Mouse (Mus musculus): ENCODE measurements around the gene Rnf217.

The Rnf217 gene

DNA sequence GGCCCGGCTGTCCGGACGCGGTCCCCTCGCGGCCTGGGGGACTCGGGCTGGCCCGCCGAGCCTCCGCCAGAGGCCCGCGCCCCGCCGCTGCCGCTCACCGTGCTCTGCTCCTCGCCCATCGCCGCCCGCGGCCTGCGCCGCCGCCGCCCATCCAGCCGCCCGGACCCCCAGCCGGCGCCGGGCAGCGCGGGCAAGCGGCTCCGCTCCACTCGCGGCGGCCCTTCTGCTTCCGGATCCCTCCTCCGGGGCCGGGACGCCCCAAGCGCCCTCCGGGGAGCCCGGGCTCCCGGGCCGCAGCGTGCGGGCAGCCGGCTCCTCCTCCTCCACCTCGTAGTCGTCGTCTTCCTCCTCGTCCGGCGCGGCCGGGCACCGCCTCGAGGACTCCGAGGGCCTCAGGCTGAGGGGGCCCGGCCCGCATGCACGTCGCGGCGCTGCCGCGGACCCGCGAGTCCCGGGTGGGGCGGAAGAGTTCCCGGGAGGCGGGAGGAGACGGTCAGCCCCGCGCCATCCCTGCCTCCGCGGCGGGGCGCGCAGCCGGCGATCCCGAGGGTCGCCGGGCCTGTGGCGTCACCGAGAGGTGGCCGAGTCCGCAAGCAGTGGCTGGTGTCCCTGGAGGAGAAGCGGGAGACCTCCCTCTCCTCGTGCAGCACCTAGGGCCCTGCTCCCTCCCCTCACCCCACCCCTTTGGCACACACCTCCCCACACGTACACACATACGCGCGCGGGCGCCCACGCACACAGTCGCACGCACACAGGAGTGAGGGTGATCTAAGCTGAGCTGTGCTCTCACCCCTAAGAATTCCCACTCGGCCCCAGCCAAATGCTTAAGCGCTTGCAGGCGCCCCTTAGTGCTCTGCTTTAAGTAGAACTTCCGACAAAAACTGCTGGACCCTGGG, at the start of gene Rnf217:
Gene Rnf217 (minus strand): TSS at position 119 of the 896 bp plus-strand sequence.
- DNase-seq (ENCODE audit: low read depth, low spot score), result peak; percentile 73

GRCm38 (mm10) chr10:31647270-31647669, 38.3 kb upstream of the Rnf217 start:
- DNase-seq (ENCODE audit: low read depth, low spot score), result no peak

DNA sequence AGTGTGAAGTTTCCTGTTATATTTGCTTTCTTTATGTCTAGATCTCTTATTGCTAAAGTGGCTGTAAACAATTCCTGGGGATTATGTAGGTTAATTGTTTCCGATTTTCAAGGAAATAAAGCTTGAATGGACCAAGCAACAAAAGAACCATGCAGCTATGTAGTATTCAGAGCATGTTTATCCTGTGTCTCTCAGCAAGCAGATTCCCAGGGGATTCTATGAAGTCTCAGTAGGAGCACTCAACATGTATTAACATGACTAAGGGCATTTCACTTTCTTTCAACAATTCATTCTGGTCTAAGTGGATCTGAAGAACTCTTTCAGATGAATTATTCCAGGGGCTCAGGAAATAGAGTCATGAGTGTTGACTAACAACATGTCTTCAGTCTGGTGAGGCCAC, 37.1 kb upstream of the Rnf217 start:
- DNase-seq (ENCODE audit: low read depth, low spot score), result peak; percentile 44

GRCm38 (mm10) chr10:31635098-31635497, 26.1 kb upstream of the Rnf217 start:
- DNase-seq (ENCODE audit: low read depth, low spot score), result no peak

DNA sequence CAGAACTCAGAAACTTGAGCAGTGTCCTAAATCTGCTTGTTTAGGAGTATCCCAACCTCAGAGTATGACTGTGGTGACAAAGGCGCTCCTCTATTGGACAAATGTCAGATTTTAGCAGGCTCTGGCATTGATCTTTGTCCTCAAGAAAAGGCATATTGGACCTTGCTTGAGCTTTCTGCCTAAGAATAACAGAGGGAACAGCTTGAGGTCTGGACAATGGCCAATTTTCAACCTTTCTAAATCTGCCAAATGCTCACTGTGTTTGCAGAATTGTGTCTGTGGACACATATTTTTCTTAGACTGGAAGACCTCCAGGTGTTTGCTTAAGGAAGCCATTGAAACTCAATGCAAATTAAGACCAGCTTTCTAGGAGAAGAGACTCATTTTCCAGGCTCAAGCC, 23.0 kb upstream of the Rnf217 start:
- no peak for DNase-seq (ENCODE audit: low read depth, low spot score)

DNA sequence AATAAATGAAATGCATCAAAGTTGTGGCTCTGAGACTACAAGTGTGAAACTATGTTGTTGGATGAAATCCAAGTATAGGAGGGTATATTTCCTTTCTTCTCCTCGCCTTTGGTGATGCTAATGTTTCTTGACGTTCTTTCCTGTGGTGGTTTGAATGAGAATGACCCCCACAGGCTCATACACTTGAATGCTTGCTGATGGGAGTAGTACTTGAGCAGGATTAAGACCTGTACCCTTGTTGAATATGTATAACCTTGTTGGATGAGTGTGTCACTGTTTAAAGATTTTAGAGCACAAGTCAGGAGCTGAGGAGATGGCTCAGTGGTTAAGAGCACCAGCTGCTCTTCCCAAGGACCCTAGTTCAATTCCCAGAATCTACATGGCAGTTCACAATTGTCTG, 6.4 kb upstream of the Rnf217 start:
- peak; percentile 83 for DNase-seq (ENCODE audit: low read depth, low spot score)

GRCm38 (mm10) chr10:31614111-31614510, 5.1 kb upstream of the Rnf217 start:
- DNase-seq (ENCODE audit: low read depth, low spot score), result no peak

- peak; percentile 29 for DNase-seq (ENCODE audit: low read depth, low spot score)
Observed at GRCm38 (mm10) chr10:31608441-31609065, 431 bp downstream of the Rnf217 start.

DNA sequence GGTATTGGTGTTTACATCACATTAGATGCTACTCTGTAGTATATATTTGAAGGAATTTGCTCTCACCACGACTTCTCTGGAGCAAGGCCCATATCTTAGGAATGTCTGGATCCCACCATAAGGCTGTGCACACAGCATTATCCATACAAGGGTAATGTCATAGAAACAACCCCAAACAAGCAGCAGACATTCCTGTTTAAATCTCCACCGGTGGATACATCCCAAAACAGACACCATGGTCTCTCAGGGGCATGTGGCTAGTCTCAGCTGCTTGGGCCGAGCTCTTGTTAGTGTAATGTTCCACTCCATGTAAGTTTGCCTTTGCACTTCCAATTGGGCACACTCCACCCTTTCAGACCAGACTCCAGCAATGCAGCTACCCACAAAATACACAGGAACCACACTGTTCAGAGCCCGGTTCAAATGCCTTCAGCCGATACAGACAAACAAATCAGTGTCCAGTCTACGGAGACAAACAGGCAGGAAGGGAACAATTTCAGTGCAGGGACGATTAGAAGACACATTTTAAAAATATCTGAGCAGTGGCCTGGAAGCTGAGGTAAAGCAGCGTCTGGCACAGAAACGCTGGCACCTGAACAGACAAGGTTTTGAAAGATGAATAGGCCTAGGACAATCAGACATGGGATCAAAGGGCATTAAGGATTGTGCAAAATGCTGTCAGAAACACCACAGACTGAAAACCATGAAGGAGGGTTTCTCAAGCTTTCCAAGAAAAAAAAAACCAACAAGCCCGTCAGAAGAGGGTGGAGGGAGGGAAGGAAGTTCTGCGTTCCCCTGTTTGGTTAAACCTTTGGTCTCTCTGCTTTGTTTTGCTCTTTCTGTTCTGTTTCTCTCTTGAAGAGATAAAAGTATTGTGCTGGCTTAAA, 1.8 kb downstream of the Rnf217 start:
- no peak for DNase-seq (ENCODE audit: low read depth, low spot score)

- DNase-seq (ENCODE audit: low read depth, low spot score), result no peak
Observed at GRCm38 (mm10) chr10:31603855-31604254, 5.1 kb downstream of the Rnf217 start.

- no peak for DNase-seq (ENCODE audit: low read depth, low spot score)
Observed at GRCm38 (mm10) chr10:31600116-31600515, 8.9 kb downstream of the Rnf217 start.

GRCm38 (mm10) chr10:31597886-31598285, 11.1 kb downstream of the Rnf217 start:
- no peak for DNase-seq (ENCODE audit: low read depth, low spot score)

GRCm38 (mm10) chr10:31596804-31597203, 12.2 kb downstream of the Rnf217 start:
- no peak for DNase-seq (ENCODE audit: low read depth, low spot score)

GRCm38 (mm10) chr10:31595326-31595725, 13.7 kb downstream of the Rnf217 start:
- DNase-seq (ENCODE audit: low read depth, low spot score), result no peak

GRCm38 (mm10) chr10:31592741-31593524, 16.1 kb downstream of the Rnf217 start:
- no peak for DNase-seq (ENCODE audit: low read depth, low spot score)

DNA sequence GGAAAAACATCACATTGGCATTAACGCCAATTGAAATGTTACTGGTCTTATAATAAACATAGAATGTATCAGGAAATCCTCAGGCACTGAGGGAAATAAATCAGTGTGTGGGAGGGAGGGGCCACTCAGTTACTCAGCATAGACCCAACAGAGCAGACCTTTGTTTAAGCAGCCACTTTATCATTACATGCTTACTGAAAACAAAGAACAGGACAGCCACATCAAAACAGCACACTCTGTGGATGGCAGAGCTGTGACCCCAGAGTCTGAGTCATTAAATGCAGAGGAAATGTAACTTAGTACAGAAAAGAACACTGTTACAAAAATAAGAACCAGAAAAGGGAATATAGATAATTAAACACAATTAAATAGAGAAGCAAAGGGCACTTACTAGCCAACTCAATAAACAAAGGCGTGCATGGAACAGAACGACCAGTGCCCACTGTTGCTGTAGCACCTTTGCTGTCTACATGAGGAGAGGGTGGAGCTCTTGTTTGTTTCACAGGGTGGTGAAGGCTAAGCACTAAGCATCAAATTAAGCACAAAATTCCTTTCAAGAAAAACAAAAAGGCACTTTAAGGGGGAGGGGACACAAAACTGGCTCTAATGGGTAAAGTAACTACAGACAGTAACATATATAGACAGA, 16.8 kb downstream of the Rnf217 start:
- no peak for DNase-seq (ENCODE audit: low read depth, low spot score)

DNA sequence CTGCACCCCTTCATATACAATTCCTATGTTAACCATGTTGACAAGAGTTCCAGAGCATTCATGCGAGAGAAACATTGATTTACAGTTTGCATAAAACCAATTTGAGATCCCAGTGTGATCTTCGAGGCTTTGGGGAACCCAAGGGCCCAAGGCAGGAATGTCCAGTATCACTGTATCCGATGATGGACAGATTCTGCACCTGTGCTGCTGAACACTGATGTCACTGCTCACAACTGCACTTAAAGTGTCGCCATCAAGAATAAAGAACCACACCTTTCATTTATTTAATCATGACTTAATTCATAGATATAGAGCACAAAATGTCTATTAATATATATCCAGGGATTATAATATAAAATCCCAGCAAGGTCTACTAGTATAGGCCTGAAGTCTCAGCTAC, 28.3 kb downstream of the Rnf217 start:
- no peak for DNase-seq (ENCODE audit: low read depth, low spot score)

- DNase-seq (ENCODE audit: low read depth, low spot score), result no peak
Observed at GRCm38 (mm10) chr10:31580073-31580472, 28.9 kb downstream of the Rnf217 start.

GRCm38 (mm10) chr10:31573267-31573666, 35.7 kb downstream of the Rnf217 start:
- no peak for DNase-seq (ENCODE audit: low read depth, low spot score)

GRCm38 (mm10) chr10:31557311-31557710, 51.7 kb downstream of the Rnf217 start:
- no peak for DNase-seq (ENCODE audit: low read depth, low spot score)

Data from R1 (cell line).